Mouse (Mus musculus) kidney, embryonic 14.5 days (tissue): ENCODE results near the gene Fam173a. TPM values are rescaled to one million over a fixed set of nuclear protein-coding genes. Genes with fewer than 3 reads are reported as not detected.

Source experiments
- ATAC-seq: fragments of 200-750 bp; cut with Nextera tagmentation; 2 replicates; pipeline ENCODE4 v1.8.0; 2017; ENCODE audit warnings: moderate number of reproducible peaks, mild to moderate bottlenecking, moderate TSS enrichment, moderate library complexity; ENCODE audit not compliant: low FRiP score, low TSS enrichment
- H3K27ac ChIP-seq: fragments of 300-500 bp; sonication (generic); 2 replicates; pipeline ENCODE4 v1.5.1; 2014; ENCODE audit warnings: low read depth, mild to moderate bottlenecking, low read length, moderate library complexity, mixed read lengths
- H3K27me3 ChIP-seq: fragments of 300-500 bp; sonication (generic); 2 replicates; pipeline ENCODE4 v1.6.1; 2014; ENCODE audit warnings: mild to moderate bottlenecking, low read length; ENCODE audit not compliant: control insufficient read depth, insufficient read depth
- H3K36me3 ChIP-seq: fragments of 300-500 bp; sonication (generic); 2 replicates; pipeline ENCODE4 v1.6.1; 2014; ENCODE audit warnings: low read length, mixed read lengths; ENCODE audit not compliant: control insufficient read depth, insufficient read depth
- H3K4me1 ChIP-seq: fragments of 300-500 bp; sonication (generic); 2 replicates; pipeline ENCODE4 v1.6.1; 2014; ENCODE audit warnings: low read length, mixed read lengths; ENCODE audit not compliant: control insufficient read depth, insufficient read depth
- H3K4me2 ChIP-seq: fragments of 300-500 bp; sonication (generic); replicated peaks from 2 replicates; pipeline ENCODE4 v1.6.1; 2014; ENCODE audit warnings: low read depth, mild to moderate bottlenecking, low read length
- H3K4me3 ChIP-seq: fragments of 300-500 bp; sonication (generic); 2 replicates; pipeline ENCODE4 v1.5.1; 2014; ENCODE audit warnings: mild to moderate bottlenecking, low read length
- H3K9ac ChIP-seq: fragments of 300-500 bp; sonication (generic); 2 replicates; pipeline ENCODE4 v1.6.1; 2014; ENCODE audit warnings: low read depth, mild to moderate bottlenecking, low read length, moderate library complexity
- H3K9me3 ChIP-seq: fragments of 300-500 bp; sonication (generic); 2 replicates; pipeline ENCODE4 v1.6.1; 2016; ENCODE audit warnings: low read length; ENCODE audit not compliant: control insufficient read depth
- WGBS: fragments of 180-500 bp; shearing (Covaris S2); extraction: QIAGEN DNeasy Blood & Tissue Kit; methylation state at CpG from one replicate; pipeline ENCODE4 v1.1.7; 2014; 5-methylcytosine and 5-hydroxymethylcytosine counted together
- polyA plus RNA-seq: library from polyadenylated mRNA; unstranded; fragments of >200 nt; fragmentation: Nextera tagmentation; extraction: Ambion mirVana; gene quantifications from 2 replicates; pipeline ENCODE4 v1.2.1, GENCODE M21; 2014

Fam173a gene
- polyA plus RNA-seq: 90.2 and 111 TPM in 2 replicates

- peak within 1 kb of the TSS; percentile 82 for H3K9ac ChIP-seq
- peak within 1 kb of the TSS; percentile 99 for H3K27ac ChIP-seq
- no peaks in the 10 kb centered on the region for H3K9me3 ChIP-seq
- H3K27me3 ChIP-seq: no peaks in the 10 kb centered on the region
- H3K4me3 ChIP-seq: peak within 1 kb of the TSS; percentile 89
- peak within 1 kb of the TSS; percentile 92 for H3K4me2 ChIP-seq
- peaks cover 21% of the 10 kb centered on the region for H3K36me3 ChIP-seq
- ATAC-seq: peak; percentile 63
- under 1% methylated on average over 14 of the region's 14 CpGs for WGBS
- H3K4me1 ChIP-seq: peaks cover 50% of the 10 kb centered on the region
Measured at GRCm38 (mm10) chr17:25792615-25793014, at the start of gene Fam173a. TSS of gene Fam173a (minus strand) at chr17:25792901.

GRCm38 (mm10) chr17:25841117-25841880 is 48.6 kb upstream of the Fam173a start, which contains the start of gene Gm20683:
TSS of gene Gm20683 (minus strand) at chr17:25841763.
- Histone ChIP-seq H3K27me3 (no peaks in the 10 kb centered on the region), H3K9me3 (no peaks in the 10 kb centered on the region), H3K27ac (no peak within 1 kb of the TSS), H3K36me3 (peaks cover 47% of the 10 kb centered on the region), H3K9ac (no peak within 1 kb of the TSS), H3K4me3 (no peak within 1 kb of the TSS), H3K4me2 (no peak within 1 kb of the TSS), H3K4me1 (peaks cover 25% of the 10 kb centered on the region)
- 91% methylated on average over 22 of the region's 22 CpGs for WGBS
- ATAC-seq: no peak

- peaks cover 48% of the 10 kb centered on the region for H3K36me3 ChIP-seq
- ATAC-seq: no peak
- H3K4me2 ChIP-seq: no peak overlapping the region
- 93% methylated on average over 6 of the region's 6 CpGs for WGBS
- no peak overlapping the region for H3K4me3 ChIP-seq
- no peak overlapping the region for H3K9ac ChIP-seq
- H3K27ac ChIP-seq: no peak overlapping the region
- peaks cover 30% of the 10 kb centered on the region for H3K4me1 ChIP-seq
- no peaks in the 10 kb centered on the region for H3K27me3 ChIP-seq
- no peaks in the 10 kb centered on the region for H3K9me3 ChIP-seq
Measured at GRCm38 (mm10) chr17:25840519-25840918, 47.8 kb upstream of the Fam173a start.

- Histone ChIP-seq H3K9ac (peak overlapping the region; percentile 34; the same call in 1 of the 2 replicates), H3K36me3 (peaks cover 54% of the 10 kb centered on the region), H3K4me2 (no peak overlapping the region), H3K9me3 (no peaks in the 10 kb centered on the region), H3K4me1 (peaks cover 38% of the 10 kb centered on the region), H3K27ac (no peak overlapping the region), H3K4me3 (no peak overlapping the region), H3K27me3 (no peaks in the 10 kb centered on the region)
- 82% methylated on average over 14 of the region's 14 CpGs for WGBS
- ATAC-seq: no peak
Measured at GRCm38 (mm10) chr17:25839455-25840235, 46.9 kb upstream of the Fam173a start.

GRCm38 (mm10) chr17:25838904-25839303 is 46.2 kb upstream of the Fam173a start:
- Histone ChIP-seq H3K4me1 (peaks cover 45% of the 10 kb centered on the region), H3K9me3 (no peaks in the 10 kb centered on the region), H3K36me3 (peaks cover 54% of the 10 kb centered on the region), H3K4me3 (no peak overlapping the region), H3K9ac (no peak overlapping the region), H3K4me2 (no peak overlapping the region), H3K27me3 (no peaks in the 10 kb centered on the region), H3K27ac (no peak overlapping the region)
- WGBS: 86% methylated on average over 4 of the region's 4 CpGs
- no peak for ATAC-seq

- no peaks in the 10 kb centered on the region for H3K27me3 ChIP-seq
- H3K36me3 ChIP-seq: peaks cover 54% of the 10 kb centered on the region
- peak overlapping the region; percentile 12; the same call in 1 of the 2 replicates for H3K27ac ChIP-seq
- WGBS: 60% methylated on average over 3 of the region's 3 CpGs
- ATAC-seq: no peak
- 0 out of 2 replicates have a peak overlapping the region, but pooled peaks have one; percentile 56 for H3K9ac ChIP-seq
- H3K9me3 ChIP-seq: no peaks in the 10 kb centered on the region
- H3K4me1 ChIP-seq: peaks cover 39% of the 10 kb centered on the region
- H3K4me3 ChIP-seq: no peak overlapping the region; the same call in 1 of the 2 replicates
- H3K4me2 ChIP-seq: peak overlapping the region; percentile 78
Measured at GRCm38 (mm10) chr17:25837533-25837932, 44.8 kb upstream of the Fam173a start.

GRCm38 (mm10) chr17:25837076-25837410 is 44.3 kb upstream of the Fam173a start, which contains the start of gene Rhbdl1:
TSS of gene Rhbdl1 (minus strand) at chr17:25837295.
- 4% methylated on average over 29 of the region's 29 CpGs for WGBS
- H3K36me3 ChIP-seq: peaks cover 49% of the 10 kb centered on the region
- no peaks in the 10 kb centered on the region for H3K27me3 ChIP-seq
- peak within 1 kb of the TSS; percentile 78 for H3K4me2 ChIP-seq
- H3K27ac ChIP-seq: peak within 1 kb of the TSS; percentile 31
- peak within 1 kb of the TSS; percentile 56 for H3K9ac ChIP-seq
- no peaks in the 10 kb centered on the region for H3K9me3 ChIP-seq
- peak within 1 kb of the TSS; percentile 35 for H3K4me3 ChIP-seq
- H3K4me1 ChIP-seq: peaks cover 39% of the 10 kb centered on the region
- no peak for ATAC-seq

GRCm38 (mm10) chr17:25836397-25837075 is 43.8 kb upstream of the Fam173a start:
- H3K9me3 ChIP-seq: no peaks in the 10 kb centered on the region
- ATAC-seq: no peak
- no peaks in the 10 kb centered on the region for H3K27me3 ChIP-seq
- H3K9ac ChIP-seq: peak overlapping the region; percentile 56
- peak overlapping the region; percentile 31 for H3K27ac ChIP-seq
- H3K4me1 ChIP-seq: peaks cover 44% of the 10 kb centered on the region
- H3K4me2 ChIP-seq: peak overlapping the region; percentile 78
- peaks cover 46% of the 10 kb centered on the region for H3K36me3 ChIP-seq
- WGBS: 22% methylated on average over 23 of the region's 23 CpGs
- peak overlapping the region; percentile 35 for H3K4me3 ChIP-seq
